In the genomic region with DNA sequence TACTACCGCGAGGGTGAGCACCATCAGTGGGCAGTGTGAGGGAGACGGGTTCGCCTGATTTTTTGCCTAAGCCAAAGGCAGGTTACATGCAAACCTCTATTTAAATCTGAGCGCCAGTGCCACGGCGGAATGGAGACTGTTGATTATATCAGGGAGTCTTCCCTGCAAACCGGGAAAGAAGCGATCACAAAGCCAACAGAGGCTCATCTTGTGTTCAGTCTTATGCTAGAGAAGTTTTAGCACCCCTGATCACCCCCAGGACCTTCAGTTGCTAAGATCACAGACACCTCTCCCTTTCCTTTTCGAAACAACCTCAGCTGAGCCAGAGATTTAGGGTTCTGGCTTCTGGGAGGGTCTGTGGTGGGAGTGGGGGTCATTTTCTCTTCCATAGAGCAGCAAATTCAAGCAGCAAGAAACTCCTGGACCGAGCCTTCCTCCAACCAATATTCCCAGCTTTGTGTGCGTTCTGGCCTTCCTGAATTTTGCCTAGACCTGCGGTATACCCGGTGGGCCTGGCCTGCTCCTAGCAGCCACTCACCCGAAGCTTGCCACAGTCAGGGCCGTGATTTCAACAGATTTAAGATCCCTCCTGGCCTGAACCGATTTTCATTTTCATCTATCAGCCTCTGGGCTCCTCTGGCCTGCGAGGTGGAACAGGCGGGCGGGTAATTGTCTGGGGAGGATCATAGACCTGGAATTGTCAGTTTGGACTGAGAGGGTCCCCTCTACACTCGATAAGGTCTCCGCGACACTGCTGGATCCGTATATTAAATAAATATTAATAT, we compare ENCODE assay signal across 9 mouse cellular contexts. TPM values are rescaled to one million over a fixed set of nuclear protein-coding genes. Genes with fewer than 3 reads are reported as not detected.
A peak's percentile ranks its signal among the peaks of the same experiment; 100 is the strongest.
DNase-seq lines count a peak whose midpoint lies in the region; ATAC-seq lines count a peak whose summit lies in the region.
"Had no signal": no experiment of that assay in that cellular context is flagged by ENCODE, and none has a peak within 500 bp of the region (broad histone marks: within the 10 kb centered on the region; RNA-seq: fewer than 3 reads in every experiment).

No protein-coding gene starts in this region.

- peaks cover 72% of the 10 kb centered on the region for H3K27me3 ChIP-seq in forebrain, embryonic 14.5 days (replicated peaks; ENCODE audit: control insufficient read depth, insufficient read depth, low read length)
- H3K27me3 ChIP-seq in midbrain, embryonic 12.5 days = peaks cover 90% of the 10 kb centered on the region

- peak overlapping the region; percentile 95 for H3K27ac ChIP-seq in forebrain, embryonic 14.5 days (ENCODE audit: low read depth, low read length)
- H3K27ac ChIP-seq in midbrain, embryonic 12.5 days (replicated peaks) = peak overlapping the region; percentile 91
- H3K27ac ChIP-seq: limb, embryonic 15.5 days had no signal

- no peaks in the 10 kb centered on the region for H3K36me3 ChIP-seq in forebrain, embryonic 14.5 days (ENCODE audit: control insufficient read depth, insufficient read depth, low read length)
- no peaks in the 10 kb centered on the region for H3K36me3 ChIP-seq in midbrain, embryonic 12.5 days
- H3K36me3 ChIP-seq: limb, embryonic 15.5 days had no signal

- peak overlapping the region; percentile 72 for H3K4me2 ChIP-seq in forebrain, embryonic 14.5 days (ENCODE audit: low read length)
- H3K4me2 ChIP-seq in midbrain, embryonic 12.5 days (replicated peaks) = peak overlapping the region; percentile 85

- WGBS in forebrain, embryonic 14.5 days = 13% methylated on average over 24 of the region's 24 CpGs
- 2% methylated on average over 24 of the region's 24 CpGs for WGBS in midbrain, embryonic 12.5 days

- peak overlapping the region; percentile 80 for H3K9ac ChIP-seq in forebrain, embryonic 14.5 days (ENCODE audit: low read length)
- peak overlapping the region; percentile 90 for H3K9ac ChIP-seq in midbrain, embryonic 12.5 days (replicated peaks)
- H3K9ac ChIP-seq: limb, embryonic 15.5 days had no signal

- H3K4me1 ChIP-seq in forebrain, embryonic 14.5 days (ENCODE audit: control insufficient read depth, insufficient read depth, low read length) = no peaks in the 10 kb centered on the region
- H3K4me1 ChIP-seq in midbrain, embryonic 12.5 days = peaks cover 55% of the 10 kb centered on the region

- peak; percentile 30 for DNase-seq in ES-CJ7 (ENCODE audit: low read depth, low spot score)
- peak; percentile 72 for DNase-seq in cerebellum, adult 9-10 months
- no peak for DNase-seq in forebrain, embryonic 14.5 days (ENCODE audit: low spot score)
- DNase-seq in lung, postnatal 25 days (ENCODE audit: low spot score) = no peak
- no peak for DNase-seq in yolk sac, embryonic 10.5 days (ENCODE audit: low spot score)
- no peak for DNase-seq in lung, postnatal 14 days
- DNase-seq: heart, postnatal 14 days had no signal

- ATAC-seq in forebrain, embryonic 14.5 days = no peak
- ATAC-seq in midbrain, embryonic 12.5 days (ENCODE audit: low FRiP score, low read depth) = no peak

- H3K9me3 ChIP-seq in forebrain, embryonic 14.5 days (replicated peaks; ENCODE audit: control insufficient read depth, low read length) = no peaks in the 10 kb centered on the region
- no peaks in the 10 kb centered on the region for H3K9me3 ChIP-seq in midbrain, embryonic 12.5 days
- H3K9me3 ChIP-seq: limb, embryonic 15.5 days had no signal

- peak overlapping the region; percentile 44 for H3K4me3 ChIP-seq in forebrain, embryonic 14.5 days (ENCODE audit: low read depth, low read length)
- H3K4me3 ChIP-seq in midbrain, embryonic 12.5 days = peak overlapping the region; percentile 59

RNA-seq across cellular contexts. Expression of gene Zic1, which starts 17.1 kb away (rescaled TPM):
- polyA plus RNA-seq in forebrain, embryonic 14.5 days (2014; fragmentation: Nextera tagmentation; extraction: Ambion mirVana) = 14.4 and 14.8 TPM in 2 replicates
- 11.9 and 17.2 TPM in 2 replicates for polyA plus RNA-seq in midbrain, embryonic 12.5 days (2016; fragmentation: Nextera tagmentation; extraction: Ambion mirVana)

RNA-seq across cellular contexts. Expression of gene Zic4, which starts 20.4 kb away (rescaled TPM):
- 45.1 and 56.3 TPM in 2 replicates for polyA plus RNA-seq in forebrain, embryonic 14.5 days (2014; fragmentation: Nextera tagmentation; extraction: Ambion mirVana)
- 44.6 and 76.9 TPM in 2 replicates for polyA plus RNA-seq in midbrain, embryonic 12.5 days (2016; fragmentation: Nextera tagmentation; extraction: Ambion mirVana)

Comparison
In these comparisons a context has a peak if more than half of its experiments do, and no peak if none do; other contexts are left out.
1. DNase-seq: peak in ES-CJ7 (single experiment) and cerebellum, adult 9-10 months (single experiment); none in forebrain, embryonic 14.5 days (single experiment), lung, postnatal 25 days (single experiment), yolk sac, embryonic 10.5 days (single experiment) and lung, postnatal 14 days (single experiment).